Mouse (Mus musculus) urinary bladder, adult 18-20 months (tissue): ENCODE measurements around the gene St6gal1.

Source experiments
- DNase-seq, 2 experiments: peaks; one replicate each; pipeline ENCODE4 v3.0.0; 2022; ENCODE audit warnings: low spot score in 2 of 2, mixed read lengths in 2 of 2

St6gal1 gene

GRCm38 (mm10) chr16:23272521-23273230, 48.1 kb downstream of the St6gal1 start:
- DNase-seq: no peak

- DNase-seq: no peak
Measured at GRCm38 (mm10) chr16:23274005-23274404, 49.5 kb downstream of the St6gal1 start.

GRCm38 (mm10) chr16:23274606-23275310, 50.2 kb downstream of the St6gal1 start:
- DNase-seq: no peak

- no peak for DNase-seq
Measured at GRCm38 (mm10) chr16:23275661-23276060, 51.1 kb downstream of the St6gal1 start.

DNA sequence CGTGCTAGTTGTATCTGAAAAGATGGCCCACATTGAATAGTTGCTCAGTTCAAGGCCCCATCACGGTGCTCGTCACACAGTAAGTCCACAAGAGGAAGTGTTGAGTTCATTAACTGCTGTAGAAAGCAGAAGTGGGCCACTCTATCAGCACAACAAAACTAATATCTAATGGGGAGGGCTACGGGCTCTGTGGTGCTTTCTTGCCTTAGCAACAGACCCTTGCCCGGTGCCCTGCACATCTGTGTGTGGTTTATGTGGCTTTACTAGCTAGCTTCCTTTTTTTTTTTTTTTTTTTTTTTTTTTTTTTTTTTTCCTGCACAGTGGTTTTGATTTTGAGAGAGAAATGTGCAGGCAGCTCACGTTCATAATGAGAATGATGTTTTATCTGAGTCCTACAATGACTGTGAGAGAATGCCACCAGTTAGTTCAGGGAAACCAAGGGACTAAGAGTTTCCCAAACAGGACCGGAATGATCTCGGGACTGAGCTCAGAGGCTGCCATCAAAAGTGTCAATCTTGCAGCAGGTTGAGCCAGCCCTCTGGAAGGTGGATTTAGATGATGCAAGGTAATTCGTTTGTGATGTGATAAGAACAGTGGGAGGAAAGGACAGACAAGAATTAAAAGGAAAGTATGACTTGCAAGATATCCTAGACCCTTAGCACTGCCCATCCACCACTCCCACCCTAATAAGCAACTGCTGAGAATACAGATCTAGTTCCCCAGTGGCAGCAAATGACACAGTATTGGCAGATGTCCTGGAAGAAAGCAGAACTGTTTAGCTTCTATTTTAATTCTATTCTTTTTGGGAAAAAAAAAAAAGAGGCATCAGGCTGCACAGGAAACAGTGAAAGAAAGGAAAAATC, 55.6 kb downstream of the St6gal1 start:
- DNase-seq: no peak

- no peak for DNase-seq
Measured at GRCm38 (mm10) chr16:23280742-23281090, 56.2 kb downstream of the St6gal1 start.

- DNase-seq: no peak
Measured at GRCm38 (mm10) chr16:23282241-23282640, 57.7 kb downstream of the St6gal1 start.

GRCm38 (mm10) chr16:23282941-23283340, 58.4 kb downstream of the St6gal1 start:
- no peak for DNase-seq

DNA sequence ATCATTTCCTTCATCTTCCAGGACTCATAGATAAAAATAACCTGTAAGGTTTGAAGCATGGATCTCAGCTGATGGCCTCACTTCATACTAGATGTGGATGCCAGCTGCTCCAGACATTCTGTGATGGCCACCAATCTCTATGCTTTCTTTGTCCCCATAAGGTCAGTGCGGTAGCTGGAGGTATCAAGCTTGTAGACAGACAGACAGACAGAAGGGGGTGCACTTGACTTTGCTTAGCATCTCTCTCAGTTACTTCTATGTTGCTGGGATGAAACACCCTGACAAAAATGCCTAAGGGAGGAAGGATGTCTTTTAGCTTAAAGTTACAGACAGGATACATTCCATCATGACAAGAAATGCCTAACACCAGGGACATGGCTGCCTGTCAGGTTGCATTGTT, 59.1 kb downstream of the St6gal1 start:
- DNase-seq: no peak

DNA sequence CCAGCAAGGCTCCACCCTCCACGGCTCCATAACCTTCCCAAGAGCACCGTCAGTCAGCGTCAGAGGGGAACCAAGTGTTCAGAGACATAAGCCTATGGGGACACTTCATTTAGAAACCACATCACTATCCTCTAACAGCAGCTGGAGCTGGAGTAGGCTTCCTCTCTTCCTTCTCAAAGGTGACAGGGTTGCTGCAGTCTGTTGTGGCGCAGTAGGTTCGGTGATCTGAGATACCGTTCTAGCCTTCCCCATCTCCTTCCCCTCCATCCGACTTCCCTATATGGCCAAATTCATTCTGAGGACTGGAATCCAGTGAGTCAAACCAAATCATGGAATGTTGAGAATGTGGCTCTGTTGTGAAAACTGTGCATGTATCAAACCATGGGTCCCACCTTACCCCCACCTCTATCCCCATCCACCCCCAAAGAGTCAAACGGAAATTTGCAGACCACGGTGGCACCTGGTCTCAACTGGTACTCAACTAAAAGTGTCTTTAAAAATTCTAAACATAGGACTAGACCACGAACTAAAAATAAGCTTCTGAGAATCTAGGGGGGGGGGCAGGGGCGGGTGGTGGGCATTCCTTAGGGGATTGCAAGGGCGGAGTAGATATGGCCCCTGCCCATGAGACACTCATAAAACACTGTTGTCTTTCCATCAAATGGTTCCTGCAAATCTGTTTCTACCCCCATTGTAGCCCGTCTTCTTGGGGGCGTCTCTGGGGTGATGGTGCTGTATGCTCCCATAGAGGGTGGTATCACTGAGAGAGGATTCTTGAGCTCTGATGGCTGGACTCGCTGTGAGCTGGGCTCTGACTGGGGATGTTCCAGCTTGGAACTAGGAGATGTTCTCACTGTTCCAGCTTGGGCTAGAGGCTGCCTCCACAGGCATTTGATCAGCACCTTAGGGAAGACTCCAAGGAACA, 60.2 kb downstream of the St6gal1 start:
- no peak for DNase-seq

GRCm38 (mm10) chr16:23286380-23287097, 62.0 kb downstream of the St6gal1 start:
- no peak for DNase-seq

GRCm38 (mm10) chr16:23287312-23288040, 62.9 kb downstream of the St6gal1 start:
- no peak for DNase-seq

DNA sequence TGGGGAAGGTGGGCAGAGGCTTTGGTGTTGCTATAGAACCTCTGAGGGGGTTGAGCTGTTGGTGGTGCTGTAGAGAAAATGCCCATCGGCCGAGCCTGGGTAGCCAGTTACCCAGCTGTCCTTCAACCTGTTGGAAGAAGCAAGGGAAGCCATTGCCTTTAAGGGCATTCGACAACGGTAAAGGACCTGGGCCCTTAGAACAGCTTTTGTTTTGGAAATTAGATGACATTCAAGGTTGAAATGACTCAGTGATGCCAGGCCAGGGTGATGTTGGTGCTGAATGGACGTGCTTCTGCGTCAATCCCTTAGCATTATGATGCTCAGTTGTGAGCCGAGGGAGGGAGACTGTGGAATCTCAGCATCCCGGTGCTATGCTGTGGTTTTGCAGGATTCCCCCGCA, 63.6 kb downstream of the St6gal1 start:
- no peak for DNase-seq

- no peak for DNase-seq
Measured at GRCm38 (mm10) chr16:23289424-23289823, 64.9 kb downstream of the St6gal1 start.

DNA sequence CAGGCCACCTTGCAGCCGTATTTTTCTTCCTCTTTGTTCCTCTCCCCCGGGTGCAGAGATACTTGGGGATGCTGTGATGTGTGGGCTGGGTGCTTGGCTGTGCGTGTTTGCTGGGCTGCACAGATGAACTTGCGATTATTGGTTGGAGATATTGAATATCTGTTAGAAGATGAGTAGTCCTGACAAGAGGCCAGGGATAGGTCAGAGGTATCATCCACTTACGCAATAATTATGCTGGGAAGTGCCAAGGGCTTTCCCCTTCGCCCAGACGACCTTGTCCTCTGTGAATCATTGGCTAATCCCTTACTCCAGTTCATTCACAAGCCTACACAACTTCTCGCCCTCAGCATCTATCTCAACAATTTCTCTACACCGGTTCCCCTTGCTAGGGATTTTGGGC, 65.6 kb downstream of the St6gal1 start:
- DNase-seq: no peak

DNA sequence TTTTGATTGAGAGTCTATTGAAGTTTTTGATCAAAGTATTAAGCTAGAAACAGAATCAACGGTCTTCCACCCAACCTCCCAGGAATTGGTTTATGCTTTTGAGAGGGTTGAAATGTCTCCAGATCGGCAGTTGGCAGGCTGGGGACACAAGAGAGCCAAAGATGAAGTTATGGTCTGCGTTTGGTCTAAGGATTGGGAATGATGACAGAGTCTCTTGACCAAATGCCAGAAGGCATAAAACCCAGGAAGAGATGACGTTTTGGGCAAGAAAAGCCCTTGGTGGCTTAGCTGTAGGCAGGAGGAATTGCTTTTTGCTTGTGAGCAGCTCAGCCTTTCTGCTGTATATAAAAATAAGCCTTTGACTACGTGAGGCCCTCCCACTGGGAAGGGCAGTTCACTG, 67.0 kb downstream of the St6gal1 start:
- DNase-seq: peak in 1 of 2 experiments; percentile 39

DNA sequence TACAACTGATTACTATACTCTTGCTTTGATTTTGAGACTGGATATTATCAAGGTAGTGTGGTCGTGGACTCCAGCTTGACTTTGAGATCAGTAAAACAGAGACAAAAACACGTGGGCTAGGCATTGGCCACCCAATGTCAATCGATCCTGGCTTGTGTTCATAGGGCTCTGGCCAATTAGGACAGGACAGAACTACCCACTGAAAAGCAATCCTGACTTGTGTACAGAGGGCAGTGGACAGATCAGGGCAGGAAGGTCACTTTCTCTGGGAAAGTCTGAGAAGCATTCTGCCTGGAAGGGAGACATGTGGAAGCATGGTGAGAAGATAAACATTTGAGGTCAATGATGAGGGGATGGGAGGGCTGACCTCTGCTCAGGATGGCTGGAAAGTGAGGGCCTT, 69.7 kb downstream of the St6gal1 start:
- DNase-seq: no peak

- DNase-seq: no peak
Measured at GRCm38 (mm10) chr16:23294747-23295146, 70.2 kb downstream of the St6gal1 start.

DNA sequence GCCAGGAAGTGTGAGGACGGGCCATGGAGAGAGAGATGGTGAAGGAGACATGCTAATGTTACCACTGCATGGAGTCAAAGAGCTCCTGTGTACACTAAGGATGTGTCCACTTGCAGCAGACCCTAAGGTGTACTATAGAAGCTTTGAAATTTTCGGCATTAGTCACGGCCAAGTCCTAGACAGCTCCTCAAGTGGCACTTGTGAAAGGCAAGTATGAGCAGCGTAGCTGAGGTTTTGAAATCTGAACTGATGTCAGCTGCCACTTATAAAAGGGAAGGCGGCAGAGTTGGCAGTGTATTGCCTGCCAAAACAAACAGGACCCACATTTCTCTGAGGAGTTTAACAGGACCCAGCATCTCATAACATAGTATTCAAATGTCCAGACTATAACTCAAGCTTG, 71.2 kb downstream of the St6gal1 start:
- DNase-seq: no peak

- DNase-seq: no peak
Measured at GRCm38 (mm10) chr16:23296721-23297120, 72.2 kb downstream of the St6gal1 start.
